Mouse (Mus musculus) gastrocnemius, adult 2 months (tissue): Measurements from ENCODE around the gene Rpl23a. TPM values are rescaled to one million over a fixed set of nuclear protein-coding genes. Genes with fewer than 3 reads are reported as not detected.
"Not testable (repeated sequence)": the region's sequence is repeated elsewhere in the genome, so short reads cannot be mapped to it uniquely, and the experiment has no call there.

Experiments used
- DNase-seq: peaks from one replicate; pipeline ENCODE4 v3.0.0; 2022
- H3K27ac ChIP-seq: fragments of 200-600 bp; 2 replicates; pipeline ENCODE4 v1.8.1; 2022; ENCODE audit warnings: mild to moderate bottlenecking
- H3K4me3 ChIP-seq: fragments of 200-600 bp; 2 replicates; pipeline ENCODE4 v1.8.1; 2022; ENCODE audit warnings: mild to moderate bottlenecking, moderate library complexity
- CTCF ChIP-seq: fragments of 200-600 bp; IDR thresholded peaks from 2 replicates; pipeline ENCODE4 v1.8.1; 2022; ENCODE audit warnings: antibody characterized with exemption, mild to moderate bottlenecking, moderate library complexity
- intact Hi-C: fragments of 180-260 bp; cut with DNase I; formaldehyde crosslinking; loops from one replicate; pipeline ENCODE4 v1.15.1; 2025
- total RNA-seq, 2 experiments: library from RNA; stranded (reverse); gene quantifications; 2 replicates each; pipeline ENCODE4 v1.2.3; 2021

Rpl23a gene
- total RNA-seq, 2 experiments from 2014 or later, result 760 to 970 TPM

- intact Hi-C loops, result no loop called here
- no peak for DNase-seq
- TF ChIP-seq CTCF, result no peak
- Histone ChIP-seq H3K4me3 (no peak overlapping the region), H3K27ac (no peak overlapping the region)
Measured at GRCm38 (mm10) chr11:78202372-78202771, 19.0 kb upstream of the Rpl23a start.

- TF ChIP-seq CTCF, result no peak
- peak overlapping the region; percentile 71 for H3K27ac ChIP-seq
- H3K4me3 ChIP-seq, result peak overlapping the region; percentile 75
- intact Hi-C loops, result no loop called here
- DNase-seq, result no peak
Measured at GRCm38 (mm10) chr11:78195101-78195863, 11.9 kb upstream of the Rpl23a start.

GRCm38 (mm10) chr11:78194411-78195100 lies 11.2 kb upstream of the Rpl23a start:
- no peak for TF ChIP-seq CTCF
- intact Hi-C loops, result no loop called here
- H3K27ac ChIP-seq, result peak overlapping the region; percentile 71
- H3K4me3 ChIP-seq, result peak overlapping the region; percentile 75
- DNase-seq, result peak; percentile 84

- no peak for DNase-seq
- Histone ChIP-seq H3K4me3 (peak within 1 kb of the TSS; percentile 75; the same call in 1 of the 2 replicates), H3K27ac (peak within 1 kb of the TSS; percentile 71)
- intact Hi-C loops, result no loop called here
- no peak for TF ChIP-seq CTCF
Measured at GRCm38 (mm10) chr11:78193113-78193512, 9.7 kb upstream of the Rpl23a start, which contains the start of gene Proca1. TSS of gene Proca1 (plus strand) at chr11:78193392.

- TF ChIP-seq CTCF, result no peak
- H3K4me3 ChIP-seq, result peak overlapping the region; percentile 85; the same call in 1 of the 2 replicates
- intact Hi-C loops, result no loop called here
- peak overlapping the region; percentile 85; the same call in 1 of the 2 replicates for H3K27ac ChIP-seq
- no peak for DNase-seq
Measured at GRCm38 (mm10) chr11:78190041-78190440, 6.7 kb upstream of the Rpl23a start.

GRCm38 (mm10) chr11:78189234-78190040 lies 6.1 kb upstream of the Rpl23a start:
- peak overlapping the region; percentile 85 for H3K4me3 ChIP-seq
- peak overlapping the region; percentile 85 for H3K27ac ChIP-seq
- peak; percentile 68 for DNase-seq
- intact Hi-C loops, result no loop called here
- TF ChIP-seq CTCF, result no peak

- no peak for TF ChIP-seq CTCF
Measured at GRCm38 (mm10) chr11:78188331-78189233, 5.2 kb upstream of the Rpl23a start, which contains the start of gene Rab34. TSS of gene Rab34 (plus strand) at chr11:78188430.

GRCm38 (mm10) chr11:78184702-78185101 lies 1.3 kb upstream of the Rpl23a start:
- DNase-seq, H3K4me3 ChIP-seq, intact Hi-C loops, H3K27ac ChIP-seq: not testable (repeated sequence)

More at GRCm38 (mm10) chr11:78188331-78189233, 5.2 kb upstream of the Rpl23a start, which contains the start of gene Rab34:
- intact Hi-C loops, result no loop called here
- Histone ChIP-seq H3K4me3 (peak within 1 kb of the TSS; percentile 85), H3K27ac (peak within 1 kb of the TSS; percentile 85)
- peak; percentile 80 for DNase-seq

- DNase-seq, result no peak
- intact Hi-C loops, result no loop called here
- Histone ChIP-seq H3K27ac (peak overlapping the region; percentile 91), H3K4me3 (peak overlapping the region; percentile 85)
- TF ChIP-seq CTCF, result no peak
Measured at GRCm38 (mm10) chr11:78183884-78184514, 615 bp upstream of the Rpl23a start.

GRCm38 (mm10) chr11:78182450-78182849 lies 934 bp downstream of the Rpl23a start:
- intact Hi-C loops, result no loop called here
- DNase-seq, result no peak
- H3K4me3 ChIP-seq, result peak overlapping the region; percentile 85
- H3K27ac ChIP-seq, result peak overlapping the region; percentile 91
- no peak for TF ChIP-seq CTCF

- intact Hi-C loops, result no loop called here
- H3K27ac ChIP-seq, result 0 out of 2 replicates have a peak overlapping the region, but pooled peaks have one; percentile 91
- DNase-seq, result no peak
- TF ChIP-seq CTCF, result no peak
- peak overlapping the region; percentile 85 for H3K4me3 ChIP-seq
Measured at GRCm38 (mm10) chr11:78181830-78182357, 1.5 kb downstream of the Rpl23a start.
